ENCODE assay signal across 8 mouse cellular contexts in genomic region chr4:129136579-129137391, GRCm38 (mm10). TPM values are rescaled to one million over a fixed set of nuclear protein-coding genes. Genes with fewer than 3 reads are reported as not detected.
A peak's percentile ranks its signal among the peaks of the same experiment; 100 is the strongest.
DNase-seq lines count a peak whose midpoint lies in the region; ATAC-seq and TF ChIP-seq lines count a peak whose summit lies in the region.

Fndc5 (plus strand) TSS chr4:129136999.

- no peaks in the 10 kb centered on the region for H3K9me3 ChIP-seq in lung, embryonic 15.5 days
- no peaks in the 10 kb centered on the region for H3K9me3 ChIP-seq in heart, embryonic 10.5 days
- H3K9me3 ChIP-seq in midbrain, postnatal 0 days (ENCODE audit: low read length) = no peaks in the 10 kb centered on the region

- H3K4me1 ChIP-seq in lung, embryonic 15.5 days = peaks cover 14% of the 10 kb centered on the region
- H3K4me1 ChIP-seq in heart, embryonic 10.5 days = peaks cover 47% of the 10 kb centered on the region
- no peaks in the 10 kb centered on the region; the same call in 1 of the 2 replicates for H3K4me1 ChIP-seq in midbrain, postnatal 0 days (ENCODE audit: insufficient read depth, low read length)

- WGBS in lung, embryonic 15.5 days = 3% methylated on average over 31 of the region's 80 CpGs
- under 1% methylated on average over 73 of the region's 80 CpGs for WGBS in heart, embryonic 10.5 days
- WGBS in midbrain, postnatal 0 days = 2% methylated on average over 22 of the region's 80 CpGs

- ATAC-seq in lung, embryonic 15.5 days (ENCODE audit: borderline replicate concordance, extremely low read depth, low FRiP score, low TSS enrichment) = 0 out of 2 replicates have a peak, but pooled peaks have one; percentile 14
- ATAC-seq in midbrain, postnatal 0 days (ENCODE audit: low FRiP score) = peak; percentile 50
- ATAC-seq in granulocyte monocyte progenitor cell, adult 5-6 weeks (replicated peaks; ENCODE audit: poor library complexity, severe bottlenecking) = no peak; the same call in 1 of the 2 replicates
- no peak for ATAC-seq in inflammation-experienced regulatory T-cells, adult 6 months

- no peaks in the 10 kb centered on the region for H3K36me3 ChIP-seq in lung, embryonic 15.5 days
- peaks cover 6% of the 10 kb centered on the region; the same call in 1 of the 2 replicates for H3K36me3 ChIP-seq in heart, embryonic 10.5 days
- no peaks in the 10 kb centered on the region for H3K36me3 ChIP-seq in midbrain, postnatal 0 days (ENCODE audit: insufficient read depth, low read length)

- peak within 1 kb of the TSS; percentile 52 for H3K4me3 ChIP-seq in lung, embryonic 15.5 days
- peak within 1 kb of the TSS; percentile 69 for H3K4me3 ChIP-seq in heart, embryonic 10.5 days
- H3K4me3 ChIP-seq in midbrain, postnatal 0 days (ENCODE audit: low read depth, low read length) = peak within 1 kb of the TSS; percentile 59

- DNase-seq in lung, postnatal 10 days = no peak
- DNase-seq in cerebellum, postnatal 25 days = peak; percentile 75 to 82
- no peak for DNase-seq in heart, embryonic 10.5 days (ENCODE audit: low spot score)
- DNase-seq in layer of hippocampus, postnatal 14 days (ENCODE audit: low spot score in 2 of 2) = no peak
- no peak for DNase-seq in midbrain, postnatal 0 days (ENCODE audit: low spot score)

- peak within 1 kb of the TSS; percentile 44 for H3K9ac ChIP-seq in lung, embryonic 15.5 days
- peak within 1 kb of the TSS; percentile 74 for H3K9ac ChIP-seq in midbrain, postnatal 0 days (replicated peaks; ENCODE audit: low read length, poor library complexity, severe bottlenecking)

- H3K27ac ChIP-seq in lung, embryonic 15.5 days = no peak within 1 kb of the TSS
- peak within 1 kb of the TSS; percentile 83 for H3K27ac ChIP-seq in heart, embryonic 10.5 days
- H3K27ac ChIP-seq in midbrain, postnatal 0 days (ENCODE audit: low read depth, low read length) = no peak within 1 kb of the TSS

- H3K4me2 ChIP-seq in lung, embryonic 15.5 days = peak within 1 kb of the TSS; percentile 92
- peak within 1 kb of the TSS; percentile 98 for H3K4me2 ChIP-seq in midbrain, postnatal 0 days (ENCODE audit: low read depth, low read length, poor library complexity, severe bottlenecking)

- peaks cover 38% of the 10 kb centered on the region for H3K27me3 ChIP-seq in lung, embryonic 15.5 days
- peaks cover 65% of the 10 kb centered on the region for H3K27me3 ChIP-seq in heart, embryonic 10.5 days (ENCODE audit: insufficient read depth, poor library complexity, severe bottlenecking)
- no peaks in the 10 kb centered on the region for H3K27me3 ChIP-seq in midbrain, postnatal 0 days (ENCODE audit: insufficient read depth, low read length)

- no peak for TF ChIP-seq CTCF in midbrain, postnatal 0 days (IDR thresholded peaks at IDR 0.05)

RNA-seq across cellular contexts. Expression of gene Fndc5, which starts in this region (rescaled TPM):
- polyA plus RNA-seq in lung, embryonic 15.5 days (2015; fragmentation: Nextera tagmentation; extraction: Ambion mirVana) = 2.7 and 3.7 TPM in 2 replicates
- 3.3 and 3.9 TPM in 2 replicates for polyA plus RNA-seq in heart, embryonic 10.5 days (2016; fragmentation: Nextera tagmentation; extraction: Ambion mirVana)
- total RNA-seq in layer of hippocampus, postnatal 14 days (2021) = 10 to 100 TPM; 70.9 to 75.6 TPM
- 22.5 and 36.3 TPM in 2 replicates for total RNA-seq in midbrain, postnatal 0 days (2014; rRNA removed)
- polyA plus RNA-seq in midbrain, postnatal 0 days (2015; fragmentation: Nextera tagmentation; extraction: Ambion mirVana) = 14.6 and 16.1 TPM in 2 replicates
- not detected in 2 replicates for total RNA-seq in granulocyte monocyte progenitor cell, adult 5-6 weeks (2014; fragmentation: Nextera tagmentation)
- not detected in 2 replicates for total RNA-seq in granulocyte monocyte progenitor cell, adult 5-6 weeks (2017)
- polyA plus RNA-seq in inflammation-experienced regulatory T-cells, adult 6 months (2017; shearing (Covaris generic)) = under 1 TPM; 0.28 to 0.50 (median 0.40) TPM

Comparison
In these comparisons a context has a peak if more than half of its experiments do, and no peak if none do; other contexts are left out.
1. RNA of gene Fndc5 (total RNA-seq): 70.9 to 75.6 TPM in layer of hippocampus, postnatal 14 days and 22.5 to 36.3 TPM in midbrain, postnatal 0 days; not detected in granulocyte monocyte progenitor cell, adult 5-6 weeks; every median in the first group is over 10 times any median in the second.
2. ATAC-seq: peak in lung, embryonic 15.5 days (single experiment) and midbrain, postnatal 0 days (single experiment); none in granulocyte monocyte progenitor cell, adult 5-6 weeks (single experiment) and inflammation-experienced regulatory T-cells, adult 6 months (single experiment).
3. DNase-seq: peak in cerebellum, postnatal 25 days (2 of 2); none in lung, postnatal 10 days (single experiment), heart, embryonic 10.5 days (single experiment), layer of hippocampus, postnatal 14 days (0 of 2) and midbrain, postnatal 0 days (single experiment).
4. Peak in every context shown above with its lines, with median percentiles within 50 percentile points of each other: H3K4me3 ChIP-seq.